Mouse (Mus musculus): Measurements from ENCODE around the gene Setmar. TPM values are rescaled to one million over a fixed set of nuclear protein-coding genes. Genes with fewer than 3 reads are reported as not detected.

Setmar gene
- polyA plus RNA-seq, 1 experiment from 2014 or later = 7.5 TPM

- WGBS = 21% methylated on average over 1 of the region's 1 CpGs
These were observed 60.6 kb downstream of the Setmar start for GRCm38 (mm10) chr6:108125474-108125873.

GRCm38 (mm10) chr6:108126631-108127030 lies 61.8 kb downstream of the Setmar start:
- 84% methylated on average over 3 of the region's 3 CpGs for WGBS
- no peak for ATAC-seq (replicated peaks)

More at GRCm38 (mm10) chr6:108125474-108125873, 60.6 kb downstream of the Setmar start:
- ATAC-seq (replicated peaks) = no peak
- Histone ChIP-seq H3K4me1 (no peaks in the 10 kb centered on the region), H3K9me3 (no peaks in the 10 kb centered on the region), H3K36me3 (no peaks in the 10 kb centered on the region), H3K27me3 (no peaks in the 10 kb centered on the region), H3K27ac (replicated peaks) (no peak overlapping the region), H3K4me2 (replicated peaks) (no peak overlapping the region), H3K4me3 (no peak overlapping the region), H3K9ac (replicated peaks) (no peak overlapping the region)

More at GRCm38 (mm10) chr6:108126631-108127030, 61.8 kb downstream of the Setmar start:
- Histone ChIP-seq H3K36me3 (no peaks in the 10 kb centered on the region), H3K27ac (replicated peaks) (no peak overlapping the region), H3K4me3 (no peak overlapping the region), H3K4me2 (replicated peaks) (no peak overlapping the region), H3K4me1 (no peaks in the 10 kb centered on the region), H3K27me3 (no peaks in the 10 kb centered on the region), H3K9me3 (no peaks in the 10 kb centered on the region), H3K9ac (replicated peaks) (no peak overlapping the region)

Other genes with a start within 250 kb of the Setmar start
- 12.3 and 13.0 TPM in 2 replicates for gene Sumf1, start 120.5 kb downstream of the Setmar start, polyA plus RNA-seq (2015; fragmentation: Nextera tagmentation; extraction: Ambion mirVana)
- gene Itpr1, start 148.1 kb downstream of the Setmar start, polyA plus RNA-seq (2015; fragmentation: Nextera tagmentation; extraction: Ambion mirVana) = 11.0 and 12.6 TPM in 2 replicates